Mouse (Mus musculus): ENCODE measurements around the gene Stpg1.
A peak's percentile ranks its signal among the peaks of the same experiment; 100 is the strongest.

Gene Stpg1

DNA sequence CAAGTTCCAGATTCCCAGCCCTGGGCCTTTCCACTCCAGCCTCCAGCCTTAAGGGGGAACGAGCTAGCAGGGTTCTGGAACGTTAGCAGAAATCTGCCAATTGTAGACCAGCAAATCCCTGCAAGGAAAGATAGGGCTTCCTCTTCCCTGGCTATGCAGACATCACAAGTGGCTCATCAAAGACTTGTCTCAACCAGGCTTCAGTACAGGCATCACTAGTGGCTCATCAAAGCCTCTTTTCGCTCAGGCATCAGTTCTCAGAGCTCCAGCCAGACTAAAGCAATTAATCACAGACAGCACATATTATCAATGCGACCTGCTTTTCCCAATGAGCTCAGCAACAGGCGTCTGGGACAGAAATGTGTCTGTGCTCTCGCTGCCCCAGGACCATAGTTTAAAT is 38.4 kb downstream of the Stpg1 start:
- Histone ChIP-seq H3K4me3 (replicated peaks; ENCODE audit: low read length) (peak overlapping the region; percentile 41), H3K36me3 (ENCODE audit: insufficient read depth, low read length) (no peaks in the 10 kb centered on the region), H3K27me3 (ENCODE audit: insufficient read depth, low read length) (peaks cover 10% of the 10 kb centered on the region; the same call in 1 of the 2 replicates), H3K9me3 (ENCODE audit: low read length) (peaks cover 12% of the 10 kb centered on the region), H3K4me1 (replicated peaks; ENCODE audit: low read depth, low read length) (peaks cover 80% of the 10 kb centered on the region)
- no peak for TF ChIP-seq CTCF (conservative IDR thresholded peaks at IDR 0.05; ENCODE audit: low read length)

- Histone ChIP-seq H3K4me3 (replicated peaks; ENCODE audit: low read length) (0 out of 2 replicates have a peak overlapping the region, but pooled peaks have one; percentile 3), H3K27me3 (ENCODE audit: insufficient read depth, low read length) (peaks cover 10% of the 10 kb centered on the region; the same call in 1 of the 2 replicates), H3K36me3 (ENCODE audit: insufficient read depth, low read length) (no peaks in the 10 kb centered on the region), H3K4me1 (replicated peaks; ENCODE audit: low read depth, low read length) (peaks cover 91% of the 10 kb centered on the region), H3K9me3 (ENCODE audit: low read length) (peaks cover 9% of the 10 kb centered on the region)
- TF ChIP-seq POU5F1 (IDR thresholded peaks at IDR 0.05; ENCODE audit: borderline replicate concordance, low read length) (no peak), CTCF (conservative IDR thresholded peaks at IDR 0.05; ENCODE audit: low read length) (no peak), NANOG (IDR thresholded peaks at IDR 0.05; ENCODE audit: borderline replicate concordance, low read length) (no peak)
Measured at GRCm38 (mm10) chr4:135535021-135535420, 40.4 kb downstream of the Stpg1 start.

GRCm38 (mm10) chr4:135539056-135539455 is 44.5 kb downstream of the Stpg1 start:
- Histone ChIP-seq H3K36me3 (ENCODE audit: insufficient read depth, low read length) (peaks cover 31% of the 10 kb centered on the region), H3K4me1 (replicated peaks; ENCODE audit: low read depth, low read length) (peaks cover 87% of the 10 kb centered on the region), H3K4me3 (replicated peaks; ENCODE audit: low read length) (peak overlapping the region; percentile 43; the same call in 1 of the 2 replicates), H3K27me3 (ENCODE audit: insufficient read depth, low read length) (peaks cover 4% of the 10 kb centered on the region; the same call in 1 of the 2 replicates), H3K9me3 (ENCODE audit: low read length) (no peaks in the 10 kb centered on the region)
- no peak for TF ChIP-seq POU5F1 (IDR thresholded peaks at IDR 0.05; ENCODE audit: borderline replicate concordance, low read length)
- no peak for TF ChIP-seq NANOG (IDR thresholded peaks at IDR 0.05; ENCODE audit: borderline replicate concordance, low read length)
- TF ChIP-seq CTCF (conservative IDR thresholded peaks at IDR 0.05; ENCODE audit: low read length): no peak

GRCm38 (mm10) chr4:135540057-135540456 is 45.5 kb downstream of the Stpg1 start:
- H3K9me3 ChIP-seq (ENCODE audit: low read length): no peaks in the 10 kb centered on the region
- peaks cover 88% of the 10 kb centered on the region for H3K4me1 ChIP-seq (replicated peaks; ENCODE audit: low read depth, low read length)
- H3K36me3 ChIP-seq (ENCODE audit: insufficient read depth, low read length): peaks cover 34% of the 10 kb centered on the region
- H3K4me3 ChIP-seq (replicated peaks; ENCODE audit: low read length): no peak overlapping the region
- peaks cover 4% of the 10 kb centered on the region; the same call in 1 of the 2 replicates for H3K27me3 ChIP-seq (ENCODE audit: insufficient read depth, low read length)
- TF ChIP-seq NANOG (IDR thresholded peaks at IDR 0.05; ENCODE audit: borderline replicate concordance, low read length) (no peak), POU5F1 (IDR thresholded peaks at IDR 0.05; ENCODE audit: borderline replicate concordance, low read length) (no peak), CTCF (conservative IDR thresholded peaks at IDR 0.05; ENCODE audit: low read length) (no peak)

DNA sequence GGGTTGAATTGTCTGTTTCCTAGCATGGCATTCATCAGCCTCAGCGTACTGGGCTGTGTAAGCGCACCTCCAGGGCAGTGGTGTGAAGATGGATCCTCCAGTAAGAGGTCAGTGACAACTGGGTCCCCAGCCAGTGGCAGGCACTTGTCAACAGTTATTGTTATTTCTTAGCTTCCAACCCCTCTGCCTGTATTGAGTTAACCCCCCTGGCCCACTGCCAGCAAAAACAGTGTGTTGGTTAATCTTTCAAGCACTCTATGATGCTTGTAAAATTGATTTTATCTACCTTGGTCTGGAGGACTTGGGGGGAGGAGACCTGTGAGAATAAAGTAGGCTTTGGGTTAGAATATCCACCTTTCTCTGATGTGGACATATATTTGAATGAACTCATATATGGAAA is 49.7 kb downstream of the Stpg1 start:
- peaks cover 87% of the 10 kb centered on the region for H3K4me1 ChIP-seq (replicated peaks; ENCODE audit: low read depth, low read length)
- peaks cover 50% of the 10 kb centered on the region for H3K36me3 ChIP-seq (ENCODE audit: insufficient read depth, low read length)

GRCm38 (mm10) chr4:135545080-135545511 is 50.5 kb downstream of the Stpg1 start:
- Histone ChIP-seq H3K4me3 (replicated peaks; ENCODE audit: low read length) (peak overlapping the region; percentile 69), H3K4me1 (replicated peaks; ENCODE audit: low read depth, low read length) (peaks cover 87% of the 10 kb centered on the region), H3K9me3 (ENCODE audit: low read length) (no peaks in the 10 kb centered on the region), H3K27me3 (ENCODE audit: insufficient read depth, low read length) (no peaks in the 10 kb centered on the region), H3K36me3 (ENCODE audit: insufficient read depth, low read length) (peaks cover 54% of the 10 kb centered on the region)
- TF ChIP-seq NANOG (IDR thresholded peaks at IDR 0.05; ENCODE audit: borderline replicate concordance, low read length): no peak
- TF ChIP-seq POU5F1 (IDR thresholded peaks at IDR 0.05; ENCODE audit: borderline replicate concordance, low read length): no peak
- TF ChIP-seq CTCF (conservative IDR thresholded peaks at IDR 0.05; ENCODE audit: low read length): no peak

More for the DNA sequence above, 49.7 kb downstream of the Stpg1 start:
- TF ChIP-seq CTCF (conservative IDR thresholded peaks at IDR 0.05; ENCODE audit: low read length) (no peak), POU5F1 (IDR thresholded peaks at IDR 0.05; ENCODE audit: borderline replicate concordance, low read length) (no peak), NANOG (IDR thresholded peaks at IDR 0.05; ENCODE audit: borderline replicate concordance, low read length) (no peak)
- H3K9me3 ChIP-seq (ENCODE audit: low read length): no peaks in the 10 kb centered on the region
- H3K4me3 ChIP-seq (replicated peaks; ENCODE audit: low read length): peak overlapping the region; percentile 69
- H3K27me3 ChIP-seq (ENCODE audit: insufficient read depth, low read length): no peaks in the 10 kb centered on the region

- Histone ChIP-seq H3K4me3 (replicated peaks; ENCODE audit: low read length) (peak overlapping the region; percentile 69), H3K4me1 (replicated peaks; ENCODE audit: low read depth, low read length) (peaks cover 94% of the 10 kb centered on the region), H3K36me3 (ENCODE audit: insufficient read depth, low read length) (peaks cover 62% of the 10 kb centered on the region), H3K9me3 (ENCODE audit: low read length) (no peaks in the 10 kb centered on the region), H3K27me3 (ENCODE audit: insufficient read depth, low read length) (no peaks in the 10 kb centered on the region)
- no peak for TF ChIP-seq POU5F1 (IDR thresholded peaks at IDR 0.05; ENCODE audit: borderline replicate concordance, low read length)
- TF ChIP-seq NANOG (IDR thresholded peaks at IDR 0.05; ENCODE audit: borderline replicate concordance, low read length): no peak
- no peak for TF ChIP-seq CTCF (conservative IDR thresholded peaks at IDR 0.05; ENCODE audit: low read length)
Measured at GRCm38 (mm10) chr4:135546008-135546407, 51.4 kb downstream of the Stpg1 start.

- Histone ChIP-seq H3K9me3 (ENCODE audit: low read length) (no peaks in the 10 kb centered on the region), H3K4me3 (replicated peaks; ENCODE audit: low read length) (peak overlapping the region; percentile 69), H3K4me1 (replicated peaks; ENCODE audit: low read depth, low read length) (peaks cover 96% of the 10 kb centered on the region), H3K27me3 (ENCODE audit: insufficient read depth, low read length) (no peaks in the 10 kb centered on the region), H3K36me3 (ENCODE audit: insufficient read depth, low read length) (peaks cover 62% of the 10 kb centered on the region)
- no peak for TF ChIP-seq NANOG (IDR thresholded peaks at IDR 0.05; ENCODE audit: borderline replicate concordance, low read length)
- TF ChIP-seq POU5F1 (IDR thresholded peaks at IDR 0.05; ENCODE audit: borderline replicate concordance, low read length): no peak
- TF ChIP-seq CTCF (conservative IDR thresholded peaks at IDR 0.05; ENCODE audit: low read length): no peak
Measured at GRCm38 (mm10) chr4:135546793-135547192, 52.2 kb downstream of the Stpg1 start.

DNA sequence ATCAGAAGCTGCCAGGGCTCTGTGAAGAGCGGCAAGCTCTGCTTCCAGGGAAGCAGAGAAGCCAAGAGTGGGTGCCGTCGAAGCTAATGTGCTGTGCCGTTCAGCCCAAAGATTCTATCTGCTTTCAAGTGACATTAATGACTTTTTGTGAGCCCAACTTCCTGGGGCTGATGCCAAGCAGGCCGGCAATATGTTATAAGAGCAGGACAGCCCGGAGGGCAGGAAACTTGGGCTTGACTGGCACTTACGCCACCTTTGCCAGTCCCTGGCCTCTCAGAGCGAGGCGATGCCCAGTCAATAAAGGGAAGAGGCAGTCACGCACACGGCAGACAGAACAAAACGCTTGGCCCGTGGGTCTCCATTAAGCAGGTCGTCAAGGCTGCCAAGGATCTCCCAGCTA is 53.0 kb downstream of the Stpg1 start:
- Histone ChIP-seq H3K4me1 (replicated peaks; ENCODE audit: low read depth, low read length) (peaks cover 98% of the 10 kb centered on the region), H3K27me3 (ENCODE audit: insufficient read depth, low read length) (no peaks in the 10 kb centered on the region), H3K4me3 (replicated peaks; ENCODE audit: low read length) (peak overlapping the region; percentile 69), H3K9me3 (ENCODE audit: low read length) (no peaks in the 10 kb centered on the region), H3K36me3 (ENCODE audit: insufficient read depth, low read length) (peaks cover 60% of the 10 kb centered on the region)
- TF ChIP-seq NANOG (IDR thresholded peaks at IDR 0.05; ENCODE audit: borderline replicate concordance, low read length) (no peak), POU5F1 (IDR thresholded peaks at IDR 0.05; ENCODE audit: borderline replicate concordance, low read length) (no peak), CTCF (conservative IDR thresholded peaks at IDR 0.05; ENCODE audit: low read length) (no peak)
